Mouse (Mus musculus): Measurements from ENCODE around the gene Ankrd6.

- TF ChIP-seq CTCF (IDR thresholded peaks at IDR 0.05; ENCODE audit: low read depth) (no peak), EP300 (IDR thresholded peaks at IDR 0.05; ENCODE audit: low read depth) (no peak)
Observed at GRCm38 (mm10) chr4:32915928-32916327, 34.7 kb downstream of the Ankrd6 start.

All from heart, postnatal 0 days (tissue).